In genomic region chr13:73271336-73272242, GRCm38 (mm10) we compare ENCODE assay signal across 9 mouse cellular contexts. TPM values are rescaled to one million over a fixed set of nuclear protein-coding genes. Genes with fewer than 3 reads are reported as not detected.
DNase-seq lines count a peak whose midpoint lies in the region; ATAC-seq and TF ChIP-seq lines count a peak whose summit lies in the region.
"Had no signal": no experiment of that assay in that cellular context is flagged by ENCODE, and none has a peak within 500 bp of the region (broad histone marks: within the 10 kb centered on the region; RNA-seq: fewer than 3 reads in every experiment).

No protein-coding gene starts in this region.

- no peak for TF ChIP-seq CTCF in small intestine, adult 2 months (IDR thresholded peaks at IDR 0.05; ENCODE audit: extremely low read depth, insufficient read length, insufficient replicate concordance, low read depth, low read length)

- H3K27me3 ChIP-seq in liver, embryonic 11.5 days (replicated peaks; ENCODE audit: control insufficient read depth, insufficient read depth, low read length), result peaks cover 95% of the 10 kb centered on the region
- H3K27me3 ChIP-seq in forebrain, embryonic 12.5 days, result peaks cover 100% of the 10 kb centered on the region
- peaks cover 81% of the 10 kb centered on the region for H3K27me3 ChIP-seq in limb, embryonic 11.5 days (ENCODE audit: control insufficient read depth, insufficient read depth, low read length)
- peaks cover 29% of the 10 kb centered on the region for H3K27me3 ChIP-seq in small intestine, adult 2 months (ENCODE audit: control insufficient read depth, insufficient read depth, low read length)

- no peak overlapping the region for H3K9ac ChIP-seq in liver, embryonic 11.5 days (ENCODE audit: low read depth, low read length)
- no peak overlapping the region for H3K9ac ChIP-seq in forebrain, embryonic 12.5 days
- H3K9ac ChIP-seq in limb, embryonic 11.5 days (ENCODE audit: low read length), result no peak overlapping the region

- DNase-seq in liver, embryonic 11.5 days (ENCODE audit: low spot score), result no peak
- DNase-seq in liver, result no peak
- peak; percentile 57 for DNase-seq in limb, embryonic 11.5 days (ENCODE audit: low spot score)
- no peak for DNase-seq in adrenal gland, adult 8-10 months
- no peak for DNase-seq in thymus, postnatal 14 days
- DNase-seq in lung, postnatal 14 days, result no peak
- DNase-seq: left cerebral cortex, postnatal 4 days had no signal

- WGBS in liver, embryonic 11.5 days, result 3% methylated on average over 53 of the region's 53 CpGs
- WGBS in forebrain, embryonic 12.5 days, result under 1% methylated on average over 53 of the region's 53 CpGs
- under 1% methylated on average over 53 of the region's 53 CpGs for WGBS in limb, embryonic 11.5 days
- WGBS in small intestine, adult 2 months, result 4% methylated on average over 53 of the region's 53 CpGs

- TF ChIP-seq POLR2A in small intestine, adult 2 months (IDR thresholded peaks at IDR 0.05; ENCODE audit: low read depth, low read length), result no peak

- peaks cover 4% of the 10 kb centered on the region; the same call in 1 of the 2 replicates for H3K4me1 ChIP-seq in liver, embryonic 11.5 days (replicated peaks; ENCODE audit: control insufficient read depth, insufficient read depth, low read length)
- peaks cover 30% of the 10 kb centered on the region for H3K4me1 ChIP-seq in forebrain, embryonic 12.5 days
- H3K4me1 ChIP-seq in limb, embryonic 11.5 days (ENCODE audit: control insufficient read depth, insufficient read depth, low read length), result no peaks in the 10 kb centered on the region
- H3K4me1 ChIP-seq in small intestine, adult 2 months (ENCODE audit: control insufficient read depth, insufficient read depth, insufficient read length, low read length), result peaks cover 11% of the 10 kb centered on the region

- no peak overlapping the region for H3K27ac ChIP-seq in liver, embryonic 11.5 days (ENCODE audit: low read depth, low read length)
- no peak overlapping the region for H3K27ac ChIP-seq in forebrain, embryonic 12.5 days
- no peak overlapping the region for H3K27ac ChIP-seq in limb, embryonic 11.5 days (replicated peaks; ENCODE audit: low read depth, low read length)
- H3K27ac ChIP-seq in small intestine, adult 2 months (ENCODE audit: insufficient read depth, low read depth, low read length), result no peak overlapping the region

- ATAC-seq in liver, embryonic 11.5 days (replicated peaks; ENCODE audit: low FRiP score), result no peak
- ATAC-seq in forebrain, embryonic 12.5 days (ENCODE audit: low FRiP score), result no peak; the same call in 1 of the 2 replicates
- no peak for ATAC-seq in limb, embryonic 11.5 days (ENCODE audit: insufficient number of reproducible peaks, low FRiP score, low TSS enrichment, low read depth)

- no peaks in the 10 kb centered on the region for H3K9me3 ChIP-seq in liver, embryonic 11.5 days (ENCODE audit: control insufficient read depth, low read length)
- H3K9me3 ChIP-seq in forebrain, embryonic 12.5 days, result no peaks in the 10 kb centered on the region
- H3K9me3 ChIP-seq in limb, embryonic 11.5 days (ENCODE audit: control insufficient read depth, low read length), result no peaks in the 10 kb centered on the region

- peak overlapping the region; percentile 32 for H3K4me3 ChIP-seq in liver, embryonic 11.5 days (ENCODE audit: low read depth, low read length)
- peak overlapping the region; percentile 29 for H3K4me3 ChIP-seq in forebrain, embryonic 12.5 days (replicated peaks)
- H3K4me3 ChIP-seq in limb, embryonic 11.5 days (ENCODE audit: low read depth, low read length), result 0 out of 2 replicates have a peak overlapping the region, but pooled peaks have one; percentile 15
- H3K4me3 ChIP-seq in small intestine, adult 2 months (ENCODE audit: low read depth, low read length), result peak overlapping the region; percentile 36

- peak overlapping the region; percentile 54 for H3K4me2 ChIP-seq in liver, embryonic 11.5 days
- H3K4me2 ChIP-seq in forebrain, embryonic 12.5 days, result peak overlapping the region; percentile 45
- 0 out of 2 replicates have a peak overlapping the region, but pooled peaks have one; percentile 15 for H3K4me2 ChIP-seq in limb, embryonic 11.5 days (ENCODE audit: low read depth, severe bottlenecking)

- H3K36me3 ChIP-seq in liver, embryonic 11.5 days (ENCODE audit: control insufficient read depth, insufficient read depth, low read length), result no peaks in the 10 kb centered on the region
- no peaks in the 10 kb centered on the region for H3K36me3 ChIP-seq in forebrain, embryonic 12.5 days (replicated peaks)
- no peaks in the 10 kb centered on the region for H3K36me3 ChIP-seq in limb, embryonic 11.5 days (ENCODE audit: control insufficient read depth, insufficient read depth, low read length)
- no peaks in the 10 kb centered on the region for H3K36me3 ChIP-seq in small intestine, adult 2 months (ENCODE audit: control insufficient read depth, insufficient read depth, low read length)

RNA-seq across cellular contexts. Expression of gene Irx4, which starts 11.3 kb away (rescaled TPM):
- polyA plus RNA-seq in liver, embryonic 11.5 days (2014; fragmentation: Nextera tagmentation; extraction: Ambion mirVana), result 0.17 TPM in 1 of 2 replicates, not detected in the other
- 0.53 and 1.0 TPM in 2 replicates for polyA plus RNA-seq in forebrain, embryonic 12.5 days (2016; fragmentation: Nextera tagmentation; extraction: Ambion mirVana)
- polyA plus RNA-seq in limb, embryonic 11.5 days (2014; fragmentation: Nextera tagmentation; extraction: Ambion mirVana), result 2.8 and 3.1 TPM in 2 replicates
- polyA plus RNA-seq in small intestine, adult 2 months (2012; rRNA removed), result 0.34 TPM in 1 of 2 replicates, not detected in the other
- total RNA-seq in adrenal gland, adult 8-10 months (2022), result under 1 TPM in 1 of 4 experiments, not detected in 3; 0.15 TPM
- total RNA-seq: left cerebral cortex, postnatal 4 days had no signal

RNA-seq across cellular contexts. Expression of gene Mrpl36, which starts 56.7 kb away (rescaled TPM):
- 207 and 211 TPM in 2 replicates for polyA plus RNA-seq in liver, embryonic 11.5 days (2014; fragmentation: Nextera tagmentation; extraction: Ambion mirVana)
- 110 and 115 TPM in 2 replicates for polyA plus RNA-seq in forebrain, embryonic 12.5 days (2016; fragmentation: Nextera tagmentation; extraction: Ambion mirVana)
- polyA plus RNA-seq in limb, embryonic 11.5 days (2014; fragmentation: Nextera tagmentation; extraction: Ambion mirVana), result 107 and 113 TPM in 2 replicates
- 80.4 and 89.9 TPM in 2 replicates for polyA plus RNA-seq in small intestine, adult 2 months (2012; rRNA removed)
- 10 to 100 TPM; 58.8 to 75.6 (median 65.2) TPM for total RNA-seq in adrenal gland, adult 8-10 months (2022)

RNA-seq across cellular contexts. Expression of gene Ndufs6, which starts 56.8 kb away (rescaled TPM):
- 358 and 377 TPM in 2 replicates for polyA plus RNA-seq in liver, embryonic 11.5 days (2014; fragmentation: Nextera tagmentation; extraction: Ambion mirVana)
- 302 and 309 TPM in 2 replicates for polyA plus RNA-seq in forebrain, embryonic 12.5 days (2016; fragmentation: Nextera tagmentation; extraction: Ambion mirVana)
- polyA plus RNA-seq in limb, embryonic 11.5 days (2014; fragmentation: Nextera tagmentation; extraction: Ambion mirVana), result 369 and 370 TPM in 2 replicates
- polyA plus RNA-seq in small intestine, adult 2 months (2012; rRNA removed), result 34.5 and 57.4 TPM in 2 replicates
- total RNA-seq in adrenal gland, adult 8-10 months (2022), result 100 to 1,000 TPM; 147 to 232 (median 199) TPM
